Mouse (Mus musculus): ENCODE results near the gene Rgs11. TPM values are rescaled to one million over a fixed set of nuclear protein-coding genes. Genes with fewer than 3 reads are reported as not detected.
A peak's percentile ranks its signal among the peaks of the same experiment; 100 is the strongest.

The Rgs11 gene
- polyA plus RNA-seq, 1 experiment from 2014 or later, result 24.3 TPM

GRCm38 (mm10) chr17:26192481-26193190, 10.1 kb upstream of the Rgs11 start:
- 98% methylated on average over 15 of the region's 15 CpGs for WGBS
- Histone ChIP-seq H3K4me1 (ENCODE audit: control insufficient read depth, insufficient read depth, low read depth, low read length) (no peaks in the 10 kb centered on the region), H3K9ac (ENCODE audit: low read depth, low read length) (no peak overlapping the region), H3K9me3 (ENCODE audit: control insufficient read depth, low read length) (no peaks in the 10 kb centered on the region), H3K4me2 (ENCODE audit: low read length) (no peak overlapping the region), H3K27me3 (replicated peaks; ENCODE audit: control insufficient read depth, insufficient read depth, low read length) (no peaks in the 10 kb centered on the region), H3K4me3 (ENCODE audit: low read length) (no peak overlapping the region), H3K36me3 (ENCODE audit: control insufficient read depth, insufficient read depth, low read length) (peaks cover 57% of the 10 kb centered on the region), H3K27ac (ENCODE audit: low read depth, low read length) (no peak overlapping the region)
- ATAC-seq, result no peak

GRCm38 (mm10) chr17:26198892-26199291, 3.9 kb upstream of the Rgs11 start, which contains the start of gene Pdia2:
Gene Pdia2, minus strand, starts transcription at chr17:26199087.
- Histone ChIP-seq H3K9me3 (ENCODE audit: control insufficient read depth, low read length) (no peaks in the 10 kb centered on the region), H3K36me3 (ENCODE audit: control insufficient read depth, insufficient read depth, low read length) (peaks cover 14% of the 10 kb centered on the region), H3K27ac (ENCODE audit: low read depth, low read length) (no peak within 1 kb of the TSS), H3K4me2 (ENCODE audit: low read length) (peak within 1 kb of the TSS; percentile 95), H3K4me1 (ENCODE audit: control insufficient read depth, insufficient read depth, low read depth, low read length) (peaks cover 20% of the 10 kb centered on the region), H3K9ac (ENCODE audit: low read depth, low read length) (no peak within 1 kb of the TSS), H3K27me3 (replicated peaks; ENCODE audit: control insufficient read depth, insufficient read depth, low read length) (peaks cover 10% of the 10 kb centered on the region), H3K4me3 (ENCODE audit: low read length) (no peak within 1 kb of the TSS)
- 76% methylated on average over 4 of the region's 4 CpGs for WGBS
- no peak for ATAC-seq

- H3K4me1 ChIP-seq (ENCODE audit: control insufficient read depth, insufficient read depth, low read depth, low read length), result peaks cover 20% of the 10 kb centered on the region
- peak overlapping the region; percentile 70 for H3K4me3 ChIP-seq (ENCODE audit: low read length)
- peak overlapping the region; percentile 95 for H3K4me2 ChIP-seq (ENCODE audit: low read length)
- H3K9me3 ChIP-seq (ENCODE audit: control insufficient read depth, low read length), result no peaks in the 10 kb centered on the region
- H3K27ac ChIP-seq (ENCODE audit: low read depth, low read length), result 0 out of 2 replicates have a peak overlapping the region, but pooled peaks have one; percentile 24
- peaks cover 7% of the 10 kb centered on the region for H3K36me3 ChIP-seq (ENCODE audit: control insufficient read depth, insufficient read depth, low read length)
- peaks cover 10% of the 10 kb centered on the region for H3K27me3 ChIP-seq (replicated peaks; ENCODE audit: control insufficient read depth, insufficient read depth, low read length)
- ATAC-seq, result peak; percentile 46
- H3K9ac ChIP-seq (ENCODE audit: low read depth, low read length), result peak overlapping the region; percentile 87
- WGBS, result 1% methylated on average over 41 of the region's 92 CpGs
These were observed 1.7 kb upstream of the Rgs11 start for GRCm38 (mm10) chr17:26200831-26201705.

- ATAC-seq, result no peak
- peaks cover 5% of the 10 kb centered on the region for H3K36me3 ChIP-seq (ENCODE audit: control insufficient read depth, insufficient read depth, low read length)
- H3K9ac ChIP-seq (ENCODE audit: low read depth, low read length), result no peak overlapping the region
- no peak overlapping the region for H3K27ac ChIP-seq (ENCODE audit: low read depth, low read length)
- H3K4me1 ChIP-seq (ENCODE audit: control insufficient read depth, insufficient read depth, low read depth, low read length), result peaks cover 20% of the 10 kb centered on the region
- H3K27me3 ChIP-seq (replicated peaks; ENCODE audit: control insufficient read depth, insufficient read depth, low read length), result peaks cover 10% of the 10 kb centered on the region
- no peak overlapping the region for H3K4me3 ChIP-seq (ENCODE audit: low read length)
- H3K4me2 ChIP-seq (ENCODE audit: low read length), result no peak overlapping the region; the same call in 1 of the 2 replicates
- H3K9me3 ChIP-seq (ENCODE audit: control insufficient read depth, low read length), result no peaks in the 10 kb centered on the region
These were observed 753 bp upstream of the Rgs11 start for GRCm38 (mm10) chr17:26201998-26202397.

GRCm38 (mm10) chr17:26203321-26203811, 615 bp downstream of the Rgs11 start:
- no peaks in the 10 kb centered on the region for H3K9me3 ChIP-seq (ENCODE audit: control insufficient read depth, low read length)
- H3K4me2 ChIP-seq (ENCODE audit: low read length), result peak overlapping the region; percentile 92
- H3K9ac ChIP-seq (ENCODE audit: low read depth, low read length), result peak overlapping the region; percentile 65
- ATAC-seq, result peak; percentile 31; the same call in 1 of the 2 replicates
- H3K27me3 ChIP-seq (replicated peaks; ENCODE audit: control insufficient read depth, insufficient read depth, low read length), result peaks cover 10% of the 10 kb centered on the region
- H3K4me3 ChIP-seq (ENCODE audit: low read length), result peak overlapping the region; percentile 53
- WGBS, result under 1% methylated on average over 30 of the region's 30 CpGs
- H3K27ac ChIP-seq (ENCODE audit: low read depth, low read length), result no peak overlapping the region
- H3K4me1 ChIP-seq (ENCODE audit: control insufficient read depth, insufficient read depth, low read depth, low read length), result peaks cover 20% of the 10 kb centered on the region
- no peaks in the 10 kb centered on the region; the same call in 1 of the 2 replicates for H3K36me3 ChIP-seq (ENCODE audit: control insufficient read depth, insufficient read depth, low read length)

- 33% methylated on average over 11 of the region's 11 CpGs for WGBS
- H3K27ac ChIP-seq (ENCODE audit: low read depth, low read length), result no peak overlapping the region
- H3K4me3 ChIP-seq (ENCODE audit: low read length), result no peak overlapping the region
- peaks cover 9% of the 10 kb centered on the region for H3K27me3 ChIP-seq (replicated peaks; ENCODE audit: control insufficient read depth, insufficient read depth, low read length)
- no peak overlapping the region for H3K9ac ChIP-seq (ENCODE audit: low read depth, low read length)
- no peak for ATAC-seq
- H3K4me1 ChIP-seq (ENCODE audit: control insufficient read depth, insufficient read depth, low read depth, low read length), result peaks cover 20% of the 10 kb centered on the region
- no peaks in the 10 kb centered on the region for H3K36me3 ChIP-seq (ENCODE audit: control insufficient read depth, insufficient read depth, low read length)
- H3K4me2 ChIP-seq (ENCODE audit: low read length), result no peak overlapping the region
- H3K9me3 ChIP-seq (ENCODE audit: control insufficient read depth, low read length), result no peaks in the 10 kb centered on the region
These were observed 2.0 kb downstream of the Rgs11 start for GRCm38 (mm10) chr17:26204766-26205165.

- Histone ChIP-seq H3K36me3 (ENCODE audit: control insufficient read depth, insufficient read depth, low read length) (no peaks in the 10 kb centered on the region), H3K4me2 (ENCODE audit: low read length) (no peak overlapping the region), H3K9me3 (ENCODE audit: control insufficient read depth, low read length) (no peaks in the 10 kb centered on the region), H3K4me1 (ENCODE audit: control insufficient read depth, insufficient read depth, low read depth, low read length) (peaks cover 10% of the 10 kb centered on the region), H3K9ac (ENCODE audit: low read depth, low read length) (no peak overlapping the region), H3K27me3 (replicated peaks; ENCODE audit: control insufficient read depth, insufficient read depth, low read length) (peaks cover 6% of the 10 kb centered on the region), H3K27ac (ENCODE audit: low read depth, low read length) (no peak overlapping the region), H3K4me3 (ENCODE audit: low read length) (no peak overlapping the region)
- WGBS, result 52% methylated on average over 1 of the region's 1 CpGs
- no peak for ATAC-seq
These were observed 3.6 kb downstream of the Rgs11 start for GRCm38 (mm10) chr17:26206392-26206791.

GRCm38 (mm10) chr17:26207686-26208085, 4.9 kb downstream of the Rgs11 start, which contains the start of gene Arhgdig:
Gene Arhgdig, minus strand, starts transcription at chr17:26207786.
- Histone ChIP-seq H3K36me3 (ENCODE audit: control insufficient read depth, insufficient read depth, low read length) (no peaks in the 10 kb centered on the region), H3K27me3 (replicated peaks; ENCODE audit: control insufficient read depth, insufficient read depth, low read length) (peaks cover 2% of the 10 kb centered on the region), H3K9me3 (ENCODE audit: control insufficient read depth, low read length) (no peaks in the 10 kb centered on the region), H3K9ac (ENCODE audit: low read depth, low read length) (no peak within 1 kb of the TSS), H3K4me1 (ENCODE audit: control insufficient read depth, insufficient read depth, low read depth, low read length) (peaks cover 9% of the 10 kb centered on the region), H3K4me3 (ENCODE audit: low read length) (no peak within 1 kb of the TSS), H3K4me2 (ENCODE audit: low read length) (no peak within 1 kb of the TSS), H3K27ac (ENCODE audit: low read depth, low read length) (no peak within 1 kb of the TSS)
- 87% methylated on average over 12 of the region's 12 CpGs for WGBS
- ATAC-seq, result no peak

GRCm38 (mm10) chr17:26212241-26212640, 9.5 kb downstream of the Rgs11 start:
- no peaks in the 10 kb centered on the region for H3K36me3 ChIP-seq (ENCODE audit: control insufficient read depth, insufficient read depth, low read length)
- WGBS, result 92% methylated on average over 7 of the region's 7 CpGs
- H3K27ac ChIP-seq (ENCODE audit: low read depth, low read length), result no peak overlapping the region
- no peak overlapping the region for H3K9ac ChIP-seq (ENCODE audit: low read depth, low read length)
- no peaks in the 10 kb centered on the region for H3K4me1 ChIP-seq (ENCODE audit: control insufficient read depth, insufficient read depth, low read depth, low read length)
- H3K4me3 ChIP-seq (ENCODE audit: low read length), result no peak overlapping the region
- ATAC-seq, result no peak
- no peak overlapping the region for H3K4me2 ChIP-seq (ENCODE audit: low read length)
- H3K9me3 ChIP-seq (ENCODE audit: control insufficient read depth, low read length), result no peaks in the 10 kb centered on the region
- no peaks in the 10 kb centered on the region for H3K27me3 ChIP-seq (replicated peaks; ENCODE audit: control insufficient read depth, insufficient read depth, low read length)

Measured in hindbrain, embryonic 16.5 days (tissue).